Mouse (Mus musculus) lung, postnatal 25 days (tissue): ENCODE measurements around the gene Pax8.
A peak's percentile ranks its signal among the peaks of the same experiment; 100 is the strongest.

ENCODE experiments used
- DNase-seq: peaks from one replicate; pipeline ENCODE4 v3.0.0; 2022; ENCODE audit warnings: low spot score

The Pax8 gene

DNA sequence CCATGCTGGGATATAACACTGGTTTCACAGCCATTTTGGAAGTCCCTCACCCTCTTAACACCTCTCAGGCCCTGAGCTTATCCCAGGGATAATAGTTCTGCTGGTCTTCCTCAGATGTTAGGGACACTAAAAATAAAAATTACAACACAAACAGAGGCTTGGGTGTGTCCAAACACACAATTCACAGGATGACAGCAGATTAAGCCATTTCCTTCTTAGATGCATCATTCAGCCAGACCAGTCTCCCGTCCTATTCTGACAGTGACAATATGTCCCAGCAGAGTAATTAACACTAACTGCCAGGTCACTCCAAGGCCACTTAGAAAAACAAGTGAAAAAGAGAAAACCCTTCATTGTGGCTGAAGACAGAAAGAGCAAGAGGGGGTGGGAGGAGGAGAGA, 8.2 kb downstream of the Pax8 start:
- peak; percentile 32 for DNase-seq

- no peak for DNase-seq
These were observed 14.6 kb downstream of the Pax8 start for GRCm38 (mm10) chr2:24460808-24461127.

GRCm38 (mm10) chr2:24460112-24460807, 15.1 kb downstream of the Pax8 start:
- DNase-seq, result no peak

- no peak for DNase-seq
These were observed 18.6 kb downstream of the Pax8 start for GRCm38 (mm10) chr2:24456841-24457240.

- DNase-seq, result no peak
These were observed 20.1 kb downstream of the Pax8 start for GRCm38 (mm10) chr2:24455057-24455855.

DNA sequence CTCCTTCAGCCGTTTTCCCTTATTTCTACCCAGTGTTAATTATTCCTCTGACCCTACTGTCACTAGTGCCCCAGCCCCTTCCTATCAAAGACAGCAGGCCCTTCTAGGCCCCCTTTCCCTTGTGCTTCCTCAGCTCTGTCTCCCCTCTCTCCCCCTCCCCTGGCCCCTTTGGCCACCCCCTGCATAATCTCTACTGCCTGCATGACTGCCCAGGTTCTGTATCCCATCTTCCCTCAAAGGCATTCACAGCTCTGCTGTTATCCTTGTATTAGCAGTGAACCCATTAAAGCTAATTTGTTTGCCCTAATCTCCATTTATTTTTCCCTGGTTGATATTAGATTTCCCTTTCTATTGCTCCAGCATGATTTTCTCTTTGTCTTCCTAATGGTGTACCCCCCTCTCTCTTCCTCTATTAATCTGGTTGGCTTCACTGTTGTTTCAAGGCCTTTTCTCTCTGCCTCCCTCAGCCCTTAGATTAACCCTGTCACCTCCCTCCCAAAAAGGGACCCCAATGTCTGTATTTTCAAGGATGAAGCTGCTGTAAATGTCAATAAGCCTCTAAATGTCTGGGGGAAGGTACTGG, 20.9 kb downstream of the Pax8 start:
- no peak for DNase-seq

DNA sequence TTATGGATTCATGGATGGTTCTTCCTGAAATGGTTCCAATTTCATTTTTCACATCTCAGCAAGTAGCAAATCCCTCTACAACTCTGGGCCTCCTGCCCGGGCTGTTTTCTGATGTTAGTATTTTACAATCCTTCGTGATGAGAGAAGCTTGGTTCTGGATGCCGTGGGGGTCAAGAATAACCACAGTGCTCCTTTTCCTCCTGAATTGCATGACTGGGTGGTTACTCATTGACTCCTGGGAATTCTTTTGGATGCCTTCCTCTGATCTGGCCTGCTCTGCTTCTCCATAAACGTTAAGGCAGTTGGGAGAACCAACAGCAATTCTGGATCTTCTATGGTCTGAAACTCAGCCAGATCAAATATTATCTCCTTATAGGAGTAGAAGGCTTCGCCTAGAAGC, 22.2 kb downstream of the Pax8 start:
- no peak for DNase-seq

DNA sequence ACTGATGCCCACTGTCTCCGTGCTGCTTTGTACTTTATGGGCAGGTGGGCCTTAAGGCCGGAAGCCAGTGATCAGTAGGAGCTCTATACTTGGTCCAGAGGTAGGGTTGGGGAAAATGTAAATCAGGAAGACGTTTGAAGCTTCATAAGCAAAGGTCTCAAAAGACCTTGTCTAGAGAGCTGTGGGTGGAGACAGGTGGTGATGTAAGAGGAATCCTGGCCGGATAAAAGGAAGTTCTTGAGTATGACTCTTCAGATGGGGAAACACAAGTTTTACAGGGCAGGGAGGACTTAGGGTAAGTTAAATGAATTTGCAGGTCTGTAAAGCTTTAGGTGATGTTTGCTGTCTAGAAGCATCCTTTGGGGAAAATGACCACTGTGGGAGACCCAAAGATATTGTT, 26.3 kb downstream of the Pax8 start:
- no peak for DNase-seq

- no peak for DNase-seq
These were observed 32.1 kb downstream of the Pax8 start for GRCm38 (mm10) chr2:24443256-24443790.

DNA sequence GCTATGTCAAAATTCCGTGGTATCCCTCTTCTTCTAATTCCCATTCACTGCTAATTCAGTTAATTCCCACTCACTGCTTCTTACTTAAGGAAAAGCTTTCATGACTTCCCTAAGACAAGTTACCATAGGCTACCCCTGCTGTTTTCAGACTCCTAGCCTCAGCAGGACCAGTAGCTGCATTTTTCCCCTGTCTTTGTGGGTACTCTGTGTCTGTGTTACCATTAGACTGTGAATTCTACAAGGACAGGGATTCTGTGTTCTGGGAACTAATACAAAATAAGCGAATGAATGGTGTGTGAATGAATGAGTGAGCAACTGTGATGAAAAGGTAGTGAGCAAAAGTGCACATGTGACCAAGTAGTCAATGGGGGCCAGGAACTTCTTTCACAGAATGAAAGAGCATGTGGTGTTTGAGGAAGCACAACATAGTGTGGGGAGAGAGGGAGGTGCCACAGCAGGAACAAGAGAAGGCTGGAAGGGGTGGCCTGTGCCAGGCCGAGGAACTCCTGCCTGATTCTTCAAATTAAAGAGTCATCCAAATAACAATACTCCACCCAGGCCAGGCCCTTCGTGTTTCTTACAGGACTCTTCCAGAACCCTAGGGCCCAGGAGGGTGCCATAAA, 33.0 kb downstream of the Pax8 start:
- no peak for DNase-seq

GRCm38 (mm10) chr2:24441899-24442298, 33.5 kb downstream of the Pax8 start:
- no peak for DNase-seq

GRCm38 (mm10) chr2:24440056-24440455, 35.3 kb downstream of the Pax8 start:
- DNase-seq, result no peak

DNA sequence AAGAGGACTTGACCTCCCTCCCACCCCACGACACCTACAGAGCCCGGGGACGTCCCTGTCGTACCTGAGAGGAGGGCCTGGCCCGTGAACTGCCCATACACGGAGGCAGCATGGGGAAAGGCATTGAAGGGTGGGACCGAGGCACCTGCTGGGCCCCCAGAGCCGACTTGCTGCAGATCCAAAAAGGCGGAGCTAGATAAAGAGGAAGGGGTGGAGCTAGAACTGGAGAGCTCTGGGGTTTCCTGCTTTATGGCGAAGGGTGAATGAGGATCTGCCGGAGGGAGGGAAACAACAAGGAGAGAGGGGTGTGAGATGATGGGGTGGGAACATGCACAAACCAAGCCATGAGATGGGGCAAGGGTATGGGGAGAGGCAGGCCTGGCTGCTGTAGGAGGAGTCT, 39.7 kb downstream of the Pax8 start:
- DNase-seq, result no peak

- no peak for DNase-seq
These were observed 40.7 kb downstream of the Pax8 start for GRCm38 (mm10) chr2:24434670-24435069.

GRCm38 (mm10) chr2:24429806-24430205, 45.6 kb downstream of the Pax8 start:
- no peak for DNase-seq

DNA sequence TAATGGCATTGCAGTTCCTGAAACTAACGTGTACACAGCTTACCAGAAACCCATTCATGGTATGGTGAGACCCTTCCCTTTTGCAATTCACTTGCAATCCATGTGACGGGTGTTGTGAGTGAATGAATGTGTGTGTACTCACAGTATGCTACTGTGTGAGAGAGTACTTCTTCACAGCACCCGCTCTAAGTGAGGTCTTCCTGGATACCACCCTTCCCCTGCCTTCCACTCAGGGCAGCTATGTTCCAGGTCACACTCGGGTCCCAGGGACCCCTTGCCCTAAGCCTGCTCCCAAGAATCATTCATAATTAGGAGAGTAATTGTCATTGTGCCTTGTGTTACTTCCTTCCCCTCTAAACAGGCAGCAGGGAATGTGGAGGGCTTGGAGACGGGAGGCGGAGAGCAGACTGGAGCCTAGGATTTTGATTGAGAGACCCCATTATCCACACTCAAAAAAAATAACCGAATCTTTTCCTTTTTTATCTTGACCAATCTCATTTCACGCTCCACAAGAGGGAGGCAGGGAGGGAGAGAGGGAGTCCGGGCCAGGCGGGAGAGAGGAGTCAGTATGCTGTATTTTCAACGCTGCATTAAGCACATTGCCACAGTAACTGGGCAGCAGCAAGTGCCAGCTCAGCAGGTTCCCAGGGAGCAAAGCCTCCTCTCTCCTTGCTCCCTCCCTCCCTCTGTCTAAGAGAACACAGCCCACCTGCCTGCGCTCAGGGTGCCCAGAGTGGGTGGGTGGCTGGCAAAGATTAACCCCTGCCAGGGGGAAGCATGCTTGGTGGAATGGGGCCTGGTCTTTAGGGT, 47.3 kb downstream of the Pax8 start:
- DNase-seq, result no peak

DNA sequence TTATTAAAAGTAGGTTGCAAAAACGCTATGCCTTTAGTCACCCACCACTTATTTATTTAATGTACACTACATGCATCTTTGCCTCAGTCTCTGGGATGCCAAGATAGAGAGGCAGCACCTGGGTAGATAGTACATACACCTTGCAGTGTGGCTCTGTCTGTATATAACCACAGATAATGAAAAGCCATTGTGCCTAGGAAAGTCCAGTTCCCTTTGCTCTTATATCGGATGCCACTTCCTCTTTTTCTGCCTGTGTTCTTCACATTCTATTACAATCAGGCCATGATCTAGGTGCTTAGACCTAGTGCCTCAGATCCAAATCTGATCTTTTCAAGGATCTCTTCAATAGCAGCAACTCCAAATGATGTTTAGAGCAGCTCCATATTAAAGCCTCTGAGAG, 49.8 kb downstream of the Pax8 start:
- DNase-seq, result no peak

GRCm38 (mm10) chr2:24422815-24423214, 52.6 kb downstream of the Pax8 start:
- no peak for DNase-seq

- no peak for DNase-seq
These were observed 54.1 kb downstream of the Pax8 start for GRCm38 (mm10) chr2:24421211-24421863.

DNA sequence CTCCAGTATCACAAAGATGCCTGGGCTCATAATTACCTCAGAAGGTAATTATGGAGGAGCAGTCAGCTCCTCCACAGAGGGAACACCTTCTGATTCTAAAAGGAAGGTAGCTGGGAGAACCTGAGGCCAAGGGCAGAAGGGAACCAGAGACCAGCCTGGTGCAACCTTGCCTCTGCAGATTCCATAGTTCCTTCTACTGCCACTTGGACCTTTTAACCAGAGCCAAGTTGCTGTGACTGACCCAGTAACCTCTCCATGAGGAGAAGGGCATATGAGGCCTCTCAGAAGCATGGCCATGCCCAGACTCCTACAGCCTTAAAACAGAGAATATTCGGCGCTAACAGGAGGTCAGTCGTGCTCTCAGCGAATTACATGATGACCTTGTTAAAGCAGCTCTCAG, 57.8 kb downstream of the Pax8 start:
- DNase-seq, result no peak

GRCm38 (mm10) chr2:24417106-24417505, 58.3 kb downstream of the Pax8 start:
- no peak for DNase-seq
